Mouse (Mus musculus): Measurements from ENCODE around the gene Camta2. TPM values are rescaled to one million over a fixed set of nuclear protein-coding genes. Genes with fewer than 3 reads are reported as not detected.

Gene Camta2
- 38.4 and 42.7 TPM in 2 replicates for polyA plus RNA-seq (2012; rRNA removed)

DNA sequence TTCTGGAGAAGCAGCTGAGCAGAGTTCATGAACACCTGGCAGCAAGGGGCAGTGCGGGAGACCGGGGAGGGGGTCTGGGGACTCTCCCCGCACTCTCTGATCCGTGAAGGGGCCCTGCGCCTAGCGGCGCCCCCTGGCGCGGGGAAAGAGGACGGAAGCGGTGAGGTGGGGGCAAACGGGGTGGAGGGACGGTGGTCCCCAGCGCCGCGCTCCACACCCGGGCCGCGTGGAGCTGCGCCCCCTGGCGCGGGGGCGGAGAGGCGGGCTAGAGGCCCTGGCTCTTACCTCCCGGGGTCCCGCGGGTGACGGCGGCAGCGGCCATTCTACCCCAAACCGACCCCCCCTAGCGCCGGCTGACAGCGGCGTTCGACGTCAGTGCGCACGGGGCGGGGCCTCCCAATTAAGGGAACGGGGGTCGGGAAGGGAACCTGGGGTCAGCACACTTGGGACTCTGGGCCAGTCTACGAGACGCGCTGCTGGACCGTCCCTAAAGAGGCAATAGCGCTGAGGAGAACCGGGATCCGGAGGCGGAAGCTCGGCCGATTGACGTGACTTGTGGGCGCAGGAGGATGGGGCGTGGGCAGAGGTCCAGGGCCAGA is at the start of gene Camta2:
Gene Camta2 (minus strand): TSS at position 505 of the 599 bp plus-strand sequence.
- peaks cover 10% of the 10 kb centered on the region for H3K4me1 ChIP-seq (replicated peaks; ENCODE audit: control insufficient read depth, insufficient read depth, low read length)
- TF ChIP-seq POLR2A (IDR thresholded peaks at IDR 0.05; ENCODE audit: control insufficient read depth, extremely low read depth, insufficient read depth, low read length, poor library complexity) = peak; percentile 59
- peak; percentile 92 for TF ChIP-seq CTCF (IDR thresholded peaks at IDR 0.05; ENCODE audit: borderline replicate concordance, control insufficient read depth, extremely low read depth, insufficient read depth, low read length, poor library complexity)
- H3K4me3 ChIP-seq (ENCODE audit: control insufficient read depth, insufficient read depth, low read length) = peak within 1 kb of the TSS; percentile 77
- peak; percentile 89 for DNase-seq
- H3K27ac ChIP-seq (ENCODE audit: control insufficient read depth, insufficient read depth, low read length) = peak within 1 kb of the TSS; percentile 13; the same call in 1 of the 2 replicates
- WGBS = under 1% methylated on average over 55 of the region's 55 CpGs
- 0 out of 2 replicates have a peak, but pooled peaks cover 3% of the 10 kb centered on the region for H3K36me3 ChIP-seq (ENCODE audit: control insufficient read depth, insufficient read depth, low read length)
- no peaks in the 10 kb centered on the region for H3K27me3 ChIP-seq (ENCODE audit: control insufficient read depth, insufficient read depth, low read length)

DNA sequence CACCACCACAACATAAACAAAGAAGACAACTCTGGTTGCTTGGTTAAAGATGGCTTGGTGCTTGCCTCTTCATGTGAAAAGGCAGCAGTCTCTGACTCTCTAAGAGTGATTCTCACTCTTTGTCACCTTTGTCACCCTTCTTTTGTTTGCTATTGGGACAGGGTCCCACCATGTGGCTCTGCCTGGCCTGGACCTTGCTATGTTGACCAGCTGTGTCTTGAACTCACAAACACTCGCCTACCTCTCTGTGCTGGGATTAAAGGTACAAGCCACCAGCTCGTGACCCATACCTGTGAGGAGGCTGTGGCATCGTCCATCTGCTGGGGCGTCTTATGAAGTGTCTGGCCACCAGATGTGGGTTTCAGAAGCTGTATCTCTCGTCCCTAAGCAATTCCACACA is 45.4 kb upstream of the Camta2 start:
- H3K4me3 ChIP-seq (ENCODE audit: control insufficient read depth, insufficient read depth, low read length) = no peak overlapping the region
- no peaks in the 10 kb centered on the region for H3K4me1 ChIP-seq (replicated peaks; ENCODE audit: control insufficient read depth, insufficient read depth, low read length)
- no peak for DNase-seq
- WGBS = 83% methylated on average over 5 of the region's 5 CpGs
- no peak for TF ChIP-seq POLR2A (IDR thresholded peaks at IDR 0.05; ENCODE audit: control insufficient read depth, extremely low read depth, insufficient read depth, low read length, poor library complexity)
- no peak for TF ChIP-seq CTCF (IDR thresholded peaks at IDR 0.05; ENCODE audit: borderline replicate concordance, control insufficient read depth, extremely low read depth, insufficient read depth, low read length, poor library complexity)
- H3K27me3 ChIP-seq (ENCODE audit: control insufficient read depth, insufficient read depth, low read length) = no peaks in the 10 kb centered on the region
- H3K27ac ChIP-seq (ENCODE audit: control insufficient read depth, insufficient read depth, low read length) = no peak overlapping the region
- H3K36me3 ChIP-seq (ENCODE audit: control insufficient read depth, insufficient read depth, low read length) = no peaks in the 10 kb centered on the region

DNA sequence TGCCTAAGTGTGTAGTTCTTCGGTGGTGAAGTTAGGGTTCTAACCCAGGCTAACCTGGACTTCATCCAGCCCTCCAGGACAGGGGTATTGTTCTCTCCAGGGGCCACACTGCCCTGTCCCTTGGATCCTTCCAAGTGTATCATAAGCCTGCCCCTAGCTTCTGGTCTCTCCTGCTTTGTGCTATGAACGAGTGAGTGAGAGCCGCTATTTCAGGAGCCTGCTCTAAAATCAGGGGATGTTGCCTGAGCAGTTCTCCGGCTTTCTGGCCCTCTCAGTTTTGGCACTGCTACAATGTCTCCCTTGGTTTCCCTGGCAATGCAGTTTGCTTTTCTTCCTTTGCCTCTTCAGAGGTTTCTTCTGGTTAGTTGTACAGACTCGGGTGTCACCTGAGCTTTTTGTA is 43.3 kb upstream of the Camta2 start:
- WGBS = 84% methylated on average over 5 of the region's 5 CpGs
- no peaks in the 10 kb centered on the region for H3K27me3 ChIP-seq (ENCODE audit: control insufficient read depth, insufficient read depth, low read length)
- H3K4me3 ChIP-seq (ENCODE audit: control insufficient read depth, insufficient read depth, low read length) = no peak overlapping the region
- no peak overlapping the region for H3K27ac ChIP-seq (ENCODE audit: control insufficient read depth, insufficient read depth, low read length)
- peaks cover 16% of the 10 kb centered on the region for H3K36me3 ChIP-seq (ENCODE audit: control insufficient read depth, insufficient read depth, low read length)
- no peak for DNase-seq
- TF ChIP-seq POLR2A (IDR thresholded peaks at IDR 0.05; ENCODE audit: control insufficient read depth, extremely low read depth, insufficient read depth, low read length, poor library complexity) = no peak
- H3K4me1 ChIP-seq (replicated peaks; ENCODE audit: control insufficient read depth, insufficient read depth, low read length) = no peaks in the 10 kb centered on the region

DNA sequence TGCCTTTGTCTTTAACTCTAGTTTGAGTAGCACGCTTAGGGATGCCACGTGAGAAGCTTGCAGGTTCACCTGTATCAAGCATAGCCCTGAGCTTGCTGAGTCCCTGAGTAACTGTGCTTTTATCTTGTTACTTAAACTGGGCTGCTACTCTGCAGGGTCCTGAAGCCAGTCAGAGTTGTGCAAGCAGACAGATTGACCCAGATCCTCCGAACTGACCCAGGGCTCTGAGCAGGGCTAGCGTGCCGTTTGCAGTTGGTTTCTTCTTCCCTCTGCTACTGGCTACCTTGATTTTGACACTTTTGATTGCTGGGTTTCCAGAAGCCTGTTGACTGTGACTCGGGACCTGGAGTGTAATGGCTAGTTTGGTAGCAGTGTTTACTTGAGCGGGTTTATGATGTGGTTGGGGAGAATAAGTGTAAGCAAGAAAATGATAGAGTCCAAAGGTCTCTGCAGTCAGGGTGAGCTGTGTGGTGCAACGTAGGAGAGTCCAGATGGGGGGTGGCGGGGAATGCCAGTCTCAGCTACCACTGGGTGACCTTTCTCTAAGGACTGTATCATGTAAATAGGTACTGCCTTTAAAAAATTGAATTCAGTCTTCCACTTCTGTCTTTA is 42.6 kb upstream of the Camta2 start:
- Histone ChIP-seq H3K27ac (ENCODE audit: control insufficient read depth, insufficient read depth, low read length) (no peak overlapping the region), H3K36me3 (ENCODE audit: control insufficient read depth, insufficient read depth, low read length) (peaks cover 22% of the 10 kb centered on the region), H3K27me3 (ENCODE audit: control insufficient read depth, insufficient read depth, low read length) (no peaks in the 10 kb centered on the region), H3K4me1 (replicated peaks; ENCODE audit: control insufficient read depth, insufficient read depth, low read length) (no peaks in the 10 kb centered on the region), H3K4me3 (ENCODE audit: control insufficient read depth, insufficient read depth, low read length) (no peak overlapping the region)
- no peak for TF ChIP-seq POLR2A (IDR thresholded peaks at IDR 0.05; ENCODE audit: control insufficient read depth, extremely low read depth, insufficient read depth, low read length, poor library complexity)
- no peak for TF ChIP-seq CTCF (IDR thresholded peaks at IDR 0.05; ENCODE audit: borderline replicate concordance, control insufficient read depth, extremely low read depth, insufficient read depth, low read length, poor library complexity)
- no peak for DNase-seq
- 86% methylated on average over 9 of the region's 9 CpGs for WGBS

DNA sequence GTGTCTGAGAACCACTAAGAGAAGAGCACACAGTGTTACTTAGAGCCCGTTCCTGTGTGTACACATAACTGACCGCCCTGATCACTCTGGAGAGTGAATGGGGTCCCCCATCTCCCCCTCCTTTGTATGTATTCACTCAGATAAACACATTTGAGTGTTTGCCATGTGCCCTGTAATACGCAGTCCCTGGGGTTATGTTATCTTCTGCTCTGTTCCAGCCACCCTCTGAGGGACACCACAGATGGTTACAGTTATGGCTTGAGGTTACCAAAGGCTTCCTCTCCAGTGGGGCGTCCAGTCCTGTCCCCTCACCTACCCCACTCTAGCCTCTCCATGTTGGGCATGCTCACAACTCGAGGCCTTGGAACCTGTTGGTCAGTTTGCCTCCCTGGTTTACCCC is 39.5 kb upstream of the Camta2 start:
- Histone ChIP-seq H3K27me3 (ENCODE audit: control insufficient read depth, insufficient read depth, low read length) (no peaks in the 10 kb centered on the region), H3K27ac (ENCODE audit: control insufficient read depth, insufficient read depth, low read length) (no peak overlapping the region), H3K4me3 (ENCODE audit: control insufficient read depth, insufficient read depth, low read length) (no peak overlapping the region), H3K36me3 (ENCODE audit: control insufficient read depth, insufficient read depth, low read length) (peaks cover 40% of the 10 kb centered on the region), H3K4me1 (replicated peaks; ENCODE audit: control insufficient read depth, insufficient read depth, low read length) (no peaks in the 10 kb centered on the region)
- no peak for TF ChIP-seq CTCF (IDR thresholded peaks at IDR 0.05; ENCODE audit: borderline replicate concordance, control insufficient read depth, extremely low read depth, insufficient read depth, low read length, poor library complexity)
- no peak for TF ChIP-seq POLR2A (IDR thresholded peaks at IDR 0.05; ENCODE audit: control insufficient read depth, extremely low read depth, insufficient read depth, low read length, poor library complexity)
- no peak for DNase-seq
- 89% methylated on average over 5 of the region's 5 CpGs for WGBS

DNA sequence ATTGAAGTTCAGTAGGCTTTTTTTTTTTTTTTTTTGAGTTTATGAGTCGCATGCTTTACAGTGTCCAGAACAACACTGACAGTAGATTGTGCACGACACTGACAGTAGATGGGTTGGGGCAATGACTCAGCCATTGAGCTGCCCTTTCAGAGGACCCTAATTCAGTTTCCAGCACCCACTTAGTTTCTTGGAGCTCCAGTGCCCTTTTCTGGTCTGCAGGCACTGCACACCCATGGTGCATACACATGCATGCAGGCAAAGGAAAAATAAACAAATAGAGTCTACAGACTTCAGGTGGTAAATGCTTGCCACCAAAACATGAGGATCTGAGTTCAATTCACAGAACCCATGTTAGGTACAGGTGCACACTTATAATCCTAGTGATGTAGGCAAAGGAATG is 38.7 kb upstream of the Camta2 start:
- Histone ChIP-seq H3K36me3 (ENCODE audit: control insufficient read depth, insufficient read depth, low read length) (peaks cover 40% of the 10 kb centered on the region), H3K27ac (ENCODE audit: control insufficient read depth, insufficient read depth, low read length) (no peak overlapping the region), H3K4me3 (ENCODE audit: control insufficient read depth, insufficient read depth, low read length) (no peak overlapping the region), H3K4me1 (replicated peaks; ENCODE audit: control insufficient read depth, insufficient read depth, low read length) (no peaks in the 10 kb centered on the region), H3K27me3 (ENCODE audit: control insufficient read depth, insufficient read depth, low read length) (no peaks in the 10 kb centered on the region)
- TF ChIP-seq CTCF (IDR thresholded peaks at IDR 0.05; ENCODE audit: borderline replicate concordance, control insufficient read depth, extremely low read depth, insufficient read depth, low read length, poor library complexity) (no peak), POLR2A (IDR thresholded peaks at IDR 0.05; ENCODE audit: control insufficient read depth, extremely low read depth, insufficient read depth, low read length, poor library complexity) (no peak)
- DNase-seq = no peak
- WGBS = 100% methylated on average over 2 of the region's 2 CpGs
